Mouse (Mus musculus) heart, embryonic 15.5 days (tissue): ENCODE data around the gene Kalrn. TPM values are rescaled to one million over a fixed set of nuclear protein-coding genes. Genes with fewer than 3 reads are reported as not detected.
A peak's percentile ranks its signal among the peaks of the same experiment; 100 is the strongest.

Experiments used
- ATAC-seq: fragments of 200-750 bp; cut with Nextera tagmentation; replicated peaks from 2 replicates; pipeline ENCODE4 v1.8.0; 2017; ENCODE audit warnings: low read depth, moderate TSS enrichment; ENCODE audit not compliant: insufficient number of reproducible peaks, insufficient read depth, low FRiP score
- H3K27ac ChIP-seq: fragments of 300-500 bp; sonication (generic); 2 replicates; pipeline ENCODE4 v1.5.1; 2015; ENCODE audit warnings: mild to moderate bottlenecking, inconsistent platforms
- H3K27me3 ChIP-seq: fragments of 300-500 bp; sonication (generic); 2 replicates; pipeline ENCODE4 v1.6.1; 2015; ENCODE audit warnings: inconsistent platforms
- H3K36me3 ChIP-seq: fragments of 300-500 bp; sonication (generic); 2 replicates; pipeline ENCODE4 v1.6.1; 2015; ENCODE audit warnings: mild to moderate bottlenecking, inconsistent platforms
- H3K4me1 ChIP-seq: fragments of 300-500 bp; sonication (generic); replicated peaks from 2 replicates; pipeline ENCODE4 v1.6.1; 2015; ENCODE audit warnings: inconsistent platforms
- H3K4me2 ChIP-seq: fragments of 300-500 bp; sonication (generic); 2 replicates; pipeline ENCODE4 v1.6.1; 2015; ENCODE audit warnings: inconsistent platforms, mild to moderate bottlenecking, moderate library complexity
- H3K4me3 ChIP-seq: fragments of 300-500 bp; sonication (generic); 2 replicates; pipeline ENCODE4 v1.5.1; 2015; ENCODE audit warnings: mild to moderate bottlenecking, inconsistent platforms
- H3K9ac ChIP-seq: fragments of 300-500 bp; sonication (generic); 2 replicates; pipeline ENCODE4 v1.6.1; 2015; ENCODE audit warnings: mild to moderate bottlenecking, inconsistent platforms
- H3K9me3 ChIP-seq: fragments of 300-500 bp; sonication (generic); replicated peaks from 2 replicates; pipeline ENCODE4 v1.6.1; 2016; ENCODE audit warnings: inconsistent platforms
- WGBS: fragments of 180-500 bp; shearing (Covaris S2); methylation state at CpG from one replicate; pipeline ENCODE4 v1.1.7; 2015; ENCODE audit warnings: mixed read lengths; 5-methylcytosine and 5-hydroxymethylcytosine counted together
- polyA plus RNA-seq: library from polyadenylated mRNA; unstranded; fragments of >200 nt; fragmentation: Nextera tagmentation; extraction: Ambion mirVana; gene quantifications from 2 replicates; pipeline ENCODE4 v1.2.1, GENCODE M21; 2015

Gene Kalrn
- polyA plus RNA-seq, 1 experiment from 2014 or later = 32.8 TPM

GRCm38 (mm10) chr16:34325869-34326268 is 247.5 kb downstream of the Kalrn start:
- 74% methylated on average over 3 of the region's 3 CpGs for WGBS
- Histone ChIP-seq H3K9ac (no peak overlapping the region), H3K4me1 (peaks cover 35% of the 10 kb centered on the region), H3K27ac (no peak overlapping the region), H3K4me2 (no peak overlapping the region), H3K9me3 (no peaks in the 10 kb centered on the region), H3K27me3 (no peaks in the 10 kb centered on the region), H3K36me3 (no peaks in the 10 kb centered on the region), H3K4me3 (no peak overlapping the region)
- no peak for ATAC-seq

DNA sequence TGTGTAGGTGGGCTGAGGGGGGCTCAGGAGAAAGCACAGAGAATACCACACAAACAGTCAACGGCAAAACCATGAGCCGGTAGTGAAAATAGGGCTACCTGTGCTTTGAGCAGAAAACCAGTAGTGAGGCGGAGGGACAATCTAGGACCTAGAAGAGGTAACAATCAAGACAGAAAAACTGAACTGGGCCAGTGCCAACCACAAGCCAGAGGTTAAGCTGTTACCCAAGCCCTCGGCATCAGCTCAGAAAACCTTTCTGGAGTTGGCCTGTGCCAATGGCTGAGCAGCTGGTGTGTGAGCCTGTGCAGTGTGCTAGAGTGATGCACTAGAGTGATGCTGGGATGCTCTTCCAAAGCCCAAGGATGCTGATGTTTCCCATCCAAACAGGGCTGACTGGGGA is 248.2 kb downstream of the Kalrn start:
- no peak overlapping the region for H3K27ac ChIP-seq
- peaks cover 35% of the 10 kb centered on the region for H3K4me1 ChIP-seq
- 94% methylated on average over 4 of the region's 4 CpGs for WGBS
- H3K36me3 ChIP-seq = no peaks in the 10 kb centered on the region
- no peaks in the 10 kb centered on the region for H3K27me3 ChIP-seq
- no peak overlapping the region for H3K9ac ChIP-seq
- no peak for ATAC-seq
- H3K4me2 ChIP-seq = no peak overlapping the region
- H3K4me3 ChIP-seq = no peak overlapping the region
- no peaks in the 10 kb centered on the region for H3K9me3 ChIP-seq

GRCm38 (mm10) chr16:34324735-34325134 is 248.6 kb downstream of the Kalrn start:
- peaks cover 35% of the 10 kb centered on the region for H3K4me1 ChIP-seq
- no peaks in the 10 kb centered on the region for H3K9me3 ChIP-seq
- no peaks in the 10 kb centered on the region for H3K36me3 ChIP-seq
- no peak overlapping the region for H3K4me3 ChIP-seq
- WGBS = 75% methylated on average over 3 of the region's 3 CpGs
- no peaks in the 10 kb centered on the region for H3K27me3 ChIP-seq
- no peak overlapping the region for H3K4me2 ChIP-seq
- ATAC-seq = no peak
- H3K27ac ChIP-seq = no peak overlapping the region
- H3K9ac ChIP-seq = no peak overlapping the region

GRCm38 (mm10) chr16:34323496-34323895 is 249.8 kb downstream of the Kalrn start:
- no peaks in the 10 kb centered on the region for H3K9me3 ChIP-seq
- no peaks in the 10 kb centered on the region for H3K27me3 ChIP-seq
- H3K27ac ChIP-seq = no peak overlapping the region
- no peak overlapping the region for H3K9ac ChIP-seq
- H3K4me3 ChIP-seq = no peak overlapping the region
- WGBS = 43% methylated on average over 1 of the region's 1 CpGs
- H3K4me2 ChIP-seq = no peak overlapping the region
- peaks cover 38% of the 10 kb centered on the region for H3K4me1 ChIP-seq
- no peak for ATAC-seq
- H3K36me3 ChIP-seq = no peaks in the 10 kb centered on the region

DNA sequence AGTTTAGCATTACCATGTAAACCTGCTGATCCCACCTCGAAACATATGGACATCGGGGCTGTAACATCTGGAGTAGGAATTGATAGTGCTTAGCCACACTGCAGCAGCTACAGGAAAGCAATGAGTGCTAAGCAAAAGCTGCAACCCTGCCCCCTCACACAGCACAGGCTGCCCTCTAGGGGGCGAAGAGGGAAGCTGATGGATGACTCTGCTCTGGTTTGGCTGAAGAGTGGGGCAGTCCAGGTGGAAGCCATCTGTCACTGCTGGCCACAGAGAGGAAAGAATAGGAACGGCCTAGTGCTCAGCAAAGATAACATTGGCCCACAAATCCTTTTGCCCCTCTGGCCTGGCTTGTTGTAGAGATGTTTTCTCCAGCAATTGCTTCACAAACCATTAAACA is 250.8 kb downstream of the Kalrn start:
- ATAC-seq = peak; percentile 78
- Histone ChIP-seq H3K4me1 (peaks cover 36% of the 10 kb centered on the region), H3K27ac (peak overlapping the region; percentile 31; the same call in 1 of the 2 replicates), H3K9ac (no peak overlapping the region), H3K4me3 (no peak overlapping the region), H3K9me3 (no peaks in the 10 kb centered on the region), H3K36me3 (no peaks in the 10 kb centered on the region), H3K4me2 (no peak overlapping the region), H3K27me3 (no peaks in the 10 kb centered on the region)
- WGBS = 21% methylated on average over 4 of the region's 4 CpGs

DNA sequence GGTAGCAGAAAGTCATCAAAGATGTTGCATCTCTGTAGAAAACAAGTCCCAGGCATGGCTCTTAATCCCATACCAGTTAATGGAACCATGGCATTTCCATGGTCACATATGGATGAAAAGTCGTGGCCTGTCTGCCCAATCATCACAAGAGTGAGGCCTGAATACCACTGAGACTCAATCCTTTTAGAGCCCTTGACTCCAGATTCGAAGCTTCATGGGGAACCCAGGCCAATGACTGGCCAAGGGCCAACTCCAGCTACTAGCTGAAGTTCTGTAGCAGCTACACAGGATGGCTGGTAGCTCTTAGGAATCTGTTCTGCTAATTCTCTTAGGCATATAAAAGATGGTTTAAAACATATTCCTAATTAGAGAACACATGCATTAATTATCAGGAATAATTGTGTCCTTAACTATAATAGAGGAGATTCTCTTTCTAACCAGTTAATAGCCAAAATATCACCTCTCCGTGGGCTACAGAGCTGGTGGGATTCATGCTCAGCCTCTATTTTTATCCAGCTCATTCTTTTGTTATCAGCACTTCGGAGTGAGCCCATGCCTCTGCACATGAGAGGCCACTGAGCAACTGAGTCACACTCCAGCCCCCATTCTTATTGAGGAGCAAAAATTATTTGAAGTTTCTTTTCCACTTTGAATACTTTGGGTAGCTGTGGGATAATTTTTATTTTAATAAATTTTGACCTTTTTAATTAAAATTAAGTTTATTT is 252.1 kb downstream of the Kalrn start:
- no peak overlapping the region for H3K4me3 ChIP-seq
- WGBS = 32% methylated on average over 4 of the region's 4 CpGs
- no peak overlapping the region for H3K9ac ChIP-seq
- peak overlapping the region; percentile 76 for H3K27ac ChIP-seq
- H3K36me3 ChIP-seq = no peaks in the 10 kb centered on the region
- no peak overlapping the region for H3K4me2 ChIP-seq
- no peaks in the 10 kb centered on the region for H3K9me3 ChIP-seq
- H3K4me1 ChIP-seq = peaks cover 48% of the 10 kb centered on the region
- ATAC-seq = no peak
- H3K27me3 ChIP-seq = no peaks in the 10 kb centered on the region

GRCm38 (mm10) chr16:34320023-34320800 is 253.1 kb downstream of the Kalrn start:
- Histone ChIP-seq H3K27me3 (no peaks in the 10 kb centered on the region), H3K4me1 (peaks cover 49% of the 10 kb centered on the region), H3K36me3 (no peaks in the 10 kb centered on the region), H3K27ac (peak overlapping the region; percentile 76), H3K9me3 (no peaks in the 10 kb centered on the region), H3K9ac (no peak overlapping the region), H3K4me3 (no peak overlapping the region), H3K4me2 (no peak overlapping the region)
- 66% methylated on average over 11 of the region's 11 CpGs for WGBS
- no peak for ATAC-seq

DNA sequence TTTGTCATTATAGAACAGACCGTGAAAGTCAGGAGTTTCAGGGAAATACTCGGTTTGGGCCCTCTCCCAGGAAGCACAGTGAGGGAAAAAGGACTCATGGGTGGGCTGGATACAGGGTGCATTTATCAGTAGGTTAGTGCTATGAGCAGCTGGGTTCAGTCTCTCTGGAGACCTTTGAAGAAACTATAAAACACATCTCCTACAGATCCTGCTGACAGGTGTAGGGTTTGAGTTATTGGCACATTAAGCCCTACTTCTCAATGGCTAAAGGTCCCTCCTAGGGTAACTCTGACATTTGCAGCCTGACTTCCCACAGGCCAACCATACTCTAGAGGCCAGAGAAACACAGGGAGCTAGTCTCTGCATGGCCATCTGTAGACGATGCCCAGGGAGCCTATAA is 256.2 kb downstream of the Kalrn start:
- no peak for ATAC-seq
- H3K4me2 ChIP-seq = no peak overlapping the region
- no peaks in the 10 kb centered on the region for H3K9me3 ChIP-seq
- peaks cover 42% of the 10 kb centered on the region for H3K4me1 ChIP-seq
- H3K36me3 ChIP-seq = no peaks in the 10 kb centered on the region
- no peak overlapping the region for H3K27ac ChIP-seq
- H3K4me3 ChIP-seq = no peak overlapping the region
- 26% methylated on average over 3 of the region's 3 CpGs for WGBS
- no peak overlapping the region for H3K9ac ChIP-seq
- no peaks in the 10 kb centered on the region for H3K27me3 ChIP-seq

- H3K27me3 ChIP-seq = no peaks in the 10 kb centered on the region
- H3K4me1 ChIP-seq = peaks cover 38% of the 10 kb centered on the region
- ATAC-seq = no peak
- H3K4me3 ChIP-seq = no peak overlapping the region
- H3K4me2 ChIP-seq = no peak overlapping the region
- H3K27ac ChIP-seq = 0 out of 2 replicates have a peak overlapping the region, but pooled peaks have one; percentile 5
- WGBS = 44% methylated on average over 10 of the region's 10 CpGs
- H3K9ac ChIP-seq = no peak overlapping the region
- no peaks in the 10 kb centered on the region for H3K9me3 ChIP-seq
- H3K36me3 ChIP-seq = no peaks in the 10 kb centered on the region
These were observed 257.1 kb downstream of the Kalrn start for GRCm38 (mm10) chr16:34316253-34316652.

GRCm38 (mm10) chr16:34314071-34314470 is 259.3 kb downstream of the Kalrn start:
- Histone ChIP-seq H3K27ac (no peak overlapping the region), H3K4me2 (no peak overlapping the region), H3K36me3 (no peaks in the 10 kb centered on the region), H3K9ac (no peak overlapping the region), H3K4me1 (peaks cover 20% of the 10 kb centered on the region), H3K9me3 (no peaks in the 10 kb centered on the region), H3K27me3 (no peaks in the 10 kb centered on the region), H3K4me3 (no peak overlapping the region)
- no peak for ATAC-seq
- WGBS = 90% methylated on average over 10 of the region's 10 CpGs

DNA sequence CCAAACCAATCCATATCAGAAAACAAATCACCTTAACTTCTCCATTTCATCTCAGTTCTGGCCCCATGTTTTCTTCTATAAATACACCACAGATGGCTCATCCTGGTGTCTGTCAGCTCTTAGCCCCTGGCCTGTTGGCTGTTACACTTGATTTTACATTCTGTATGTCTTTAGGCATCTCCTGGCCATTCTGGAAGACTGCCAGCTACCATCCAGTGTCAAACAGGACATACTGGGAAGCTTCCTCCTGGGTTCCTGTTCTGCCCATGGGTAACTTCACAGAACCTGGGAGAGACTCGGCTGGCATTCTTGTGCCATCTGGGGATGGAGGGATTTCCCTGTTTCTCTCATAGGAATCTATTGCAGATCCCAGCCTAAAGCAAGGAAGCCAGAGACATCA is 261.8 kb downstream of the Kalrn start:
- no peak overlapping the region for H3K27ac ChIP-seq
- no peaks in the 10 kb centered on the region for H3K27me3 ChIP-seq
- no peak overlapping the region for H3K9ac ChIP-seq
- H3K4me1 ChIP-seq = peaks cover 10% of the 10 kb centered on the region; the same call in 1 of the 2 replicates
- no peak overlapping the region for H3K4me2 ChIP-seq
- no peaks in the 10 kb centered on the region for H3K36me3 ChIP-seq
- H3K9me3 ChIP-seq = no peaks in the 10 kb centered on the region
- ATAC-seq = no peak
- WGBS = 75% methylated on average over 1 of the region's 1 CpGs
- H3K4me3 ChIP-seq = no peak overlapping the region
